Mouse (Mus musculus) cerebellum, adult 9-10 months (tissue): ENCODE measurements around the gene Grip2.
A peak's percentile ranks its signal among the peaks of the same experiment; 100 is the strongest.

Source experiments
- DNase-seq: peaks from one replicate; pipeline ENCODE4 v3.0.0; 2022

The Grip2 gene

GRCm38 (mm10) chr6:91728939-91729619 is 98.0 kb downstream of the Grip2 start:
- DNase-seq = no peak

GRCm38 (mm10) chr6:91727361-91727760 is 99.7 kb downstream of the Grip2 start:
- no peak for DNase-seq

DNA sequence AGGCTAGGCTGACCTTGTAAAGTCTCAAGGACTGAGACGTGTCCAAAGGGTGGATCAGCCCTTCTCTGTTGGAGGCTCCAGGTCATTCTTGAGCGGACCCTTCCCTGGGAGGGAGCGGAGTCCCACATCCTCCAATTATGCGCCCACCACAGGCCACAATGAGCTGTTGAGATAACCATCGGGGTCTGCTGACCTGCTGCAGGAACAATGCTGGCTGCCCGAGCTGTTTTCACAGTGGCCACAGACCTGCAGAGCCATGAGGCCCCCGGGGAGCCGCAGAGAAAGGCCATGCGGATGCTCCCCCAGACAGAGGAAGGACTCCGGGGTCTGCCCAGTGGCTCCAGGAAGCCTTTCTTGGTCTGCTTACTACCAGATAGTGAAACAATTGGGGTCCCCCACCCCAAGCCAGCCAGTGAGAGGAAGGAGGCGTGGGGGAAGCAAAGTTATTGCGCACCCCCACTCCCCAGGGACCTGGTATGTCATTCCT is 105.8 kb downstream of the Grip2 start:
- DNase-seq = no peak

DNA sequence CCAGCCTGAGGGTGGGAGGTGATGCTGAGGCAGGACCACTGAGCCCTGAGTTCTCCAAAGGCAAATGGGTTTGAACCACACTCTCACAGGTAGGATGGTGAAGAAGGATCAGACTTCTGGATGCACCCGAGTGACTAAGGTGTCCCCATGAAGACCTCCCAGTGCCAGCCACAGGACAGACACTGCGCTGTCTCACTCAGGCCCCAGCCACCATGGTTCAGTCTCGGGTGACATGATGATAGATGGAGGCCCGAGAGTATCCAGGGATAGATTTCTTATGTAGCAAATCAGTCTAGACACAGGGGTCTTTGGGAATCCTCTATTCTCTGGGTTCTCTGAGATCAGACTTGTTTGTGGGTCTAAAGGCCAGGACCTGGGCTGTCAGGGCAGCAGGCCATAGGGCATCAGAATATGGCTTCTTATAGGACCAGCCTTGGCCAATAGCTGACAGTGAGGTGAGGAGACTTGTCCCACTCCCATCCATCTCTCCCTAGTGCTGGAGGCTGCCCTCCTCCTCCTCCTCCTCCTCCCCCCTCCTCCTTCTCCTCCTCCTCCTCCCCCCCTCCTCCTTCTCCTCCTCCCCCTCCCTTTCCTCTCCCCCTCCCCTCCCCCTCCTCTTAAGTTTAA is 106.3 kb downstream of the Grip2 start:
- no peak for DNase-seq

- no peak for DNase-seq
Measured at GRCm38 (mm10) chr6:91719865-91720533, 107.1 kb downstream of the Grip2 start.

- peak; percentile 47 for DNase-seq
Measured at GRCm38 (mm10) chr6:91719042-91719747, 107.9 kb downstream of the Grip2 start.

DNA sequence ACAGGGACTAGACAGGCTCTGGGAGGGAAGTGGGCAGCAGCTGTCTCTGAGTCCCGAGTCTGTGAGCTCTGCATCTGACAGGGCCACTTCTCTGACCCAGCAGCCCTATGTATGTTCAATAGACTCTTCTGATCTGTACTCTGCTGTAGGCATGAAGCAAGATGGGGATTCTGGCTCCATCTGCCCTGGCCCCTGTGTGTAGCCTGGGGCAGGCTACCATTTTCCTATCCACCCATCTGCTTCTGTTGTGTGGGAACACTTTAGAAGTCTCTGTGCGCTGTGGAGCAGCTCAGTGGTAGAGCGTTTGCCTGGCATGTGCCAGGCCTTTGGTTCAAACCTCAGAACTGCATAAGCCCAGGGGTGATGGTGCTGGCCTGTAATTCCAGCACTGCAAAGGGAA is 108.4 kb downstream of the Grip2 start:
- no peak for DNase-seq

DNA sequence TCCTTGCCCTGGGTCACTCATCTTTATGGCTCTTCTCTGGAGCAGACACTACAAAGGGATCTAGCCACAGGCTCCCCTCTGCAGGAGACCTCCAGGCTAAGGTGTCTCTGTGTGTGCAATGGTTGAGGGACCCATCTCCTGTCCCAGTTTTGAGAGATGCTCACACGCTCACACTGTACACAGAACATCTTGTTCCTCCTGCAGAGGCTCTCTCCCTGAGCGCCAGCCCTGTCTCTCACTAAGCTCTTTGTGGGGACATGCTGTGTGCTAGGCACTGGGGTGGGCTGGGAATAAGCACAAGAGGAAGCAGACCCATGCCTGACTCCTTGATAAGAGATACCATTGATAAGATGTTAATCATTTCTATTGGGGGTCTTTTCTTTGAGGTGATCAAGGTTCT is 109.0 kb downstream of the Grip2 start:
- no peak for DNase-seq

DNA sequence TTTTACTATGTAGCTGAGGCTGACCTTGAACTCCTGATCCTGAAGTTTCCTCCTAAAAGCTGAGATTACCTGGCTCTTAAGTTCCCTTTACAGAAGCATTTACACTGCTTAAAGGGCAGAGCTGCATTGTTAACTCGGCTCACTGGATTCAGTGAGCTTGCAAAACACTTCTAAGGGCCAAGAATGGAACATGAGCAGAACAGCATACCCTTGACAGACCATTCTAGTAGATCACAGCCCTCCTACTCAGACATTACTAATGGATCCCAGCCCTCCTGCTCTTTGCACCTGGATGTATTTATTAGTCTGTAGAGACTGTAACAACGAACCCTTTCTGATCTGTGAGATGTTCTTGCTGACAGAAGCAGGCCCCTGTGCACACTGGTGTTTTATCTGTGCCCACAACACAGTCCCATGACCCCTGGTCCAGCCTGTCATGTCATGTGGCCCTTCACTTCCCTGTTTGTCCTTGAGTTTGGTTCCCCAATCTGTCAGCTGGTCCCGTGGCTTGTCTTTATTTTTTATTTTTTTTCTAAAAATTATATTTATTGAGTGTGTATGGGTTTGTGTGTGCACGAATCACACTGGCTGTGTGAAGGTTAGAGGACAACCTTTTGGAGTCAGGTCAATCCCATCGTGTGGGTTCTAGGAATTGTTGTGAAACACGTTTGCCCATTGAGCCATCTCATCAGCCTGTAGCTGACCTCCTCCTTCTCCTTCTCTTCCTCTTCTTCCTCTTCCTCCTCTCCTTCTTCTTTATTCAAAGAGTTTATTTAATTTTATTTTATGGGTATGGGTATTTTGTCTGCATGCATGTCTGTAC is 110.9 kb downstream of the Grip2 start:
- DNase-seq = no peak

GRCm38 (mm10) chr6:91715023-91715422 is 112.0 kb downstream of the Grip2 start:
- no peak for DNase-seq

GRCm38 (mm10) chr6:91713370-91713896 is 113.6 kb downstream of the Grip2 start:
- DNase-seq = no peak

GRCm38 (mm10) chr6:91712855-91713331 is 114.2 kb downstream of the Grip2 start:
- DNase-seq = no peak

DNA sequence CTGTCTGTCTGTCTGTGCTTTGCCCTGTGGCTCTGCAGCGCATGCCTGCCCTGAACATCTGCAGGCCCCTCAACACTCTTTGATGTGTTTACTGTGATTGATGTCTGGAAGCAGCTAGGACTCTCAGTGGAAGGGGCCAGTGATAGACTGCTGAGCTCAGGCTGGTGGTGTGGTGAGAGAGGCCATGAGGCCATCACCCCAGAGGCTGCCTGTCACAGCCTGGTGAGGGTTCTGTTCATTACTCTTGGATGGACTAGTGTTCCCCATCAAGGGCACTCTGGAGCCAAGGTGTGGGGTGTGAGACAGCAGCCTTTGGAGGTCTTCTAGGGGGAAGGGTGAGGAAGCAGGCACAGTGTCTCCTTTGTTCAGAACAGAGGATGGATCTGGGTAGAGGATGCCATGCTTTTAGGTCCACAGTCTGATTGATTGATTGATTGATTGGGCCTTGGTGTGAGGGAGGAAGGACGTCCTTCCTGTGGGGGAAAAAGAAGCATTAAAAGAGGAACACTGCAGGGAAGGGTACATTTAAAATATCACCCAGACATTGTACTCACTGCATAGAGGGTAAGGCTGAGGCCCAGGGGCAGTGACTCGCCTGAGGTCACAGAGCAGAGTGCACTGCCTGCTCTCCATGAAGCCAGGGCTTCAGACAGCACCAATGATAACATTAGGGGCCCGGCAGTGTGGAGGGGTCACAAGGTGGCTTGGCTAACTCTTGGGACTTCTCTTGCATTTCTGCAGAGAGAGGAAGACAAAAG is 114.8 kb downstream of the Grip2 start:
- no peak for DNase-seq
